Mouse (Mus musculus): ENCODE results near the gene Abcc8. TPM values are rescaled to one million over a fixed set of nuclear protein-coding genes. Genes with fewer than 3 reads are reported as not detected.
A peak's percentile ranks its signal among the peaks of the same experiment; 100 is the strongest.

Abcc8 gene
- polyA plus RNA-seq, 1 experiment from 2014 or later, result 32.3 TPM

- ATAC-seq (replicated peaks; ENCODE audit: extremely low read depth, insufficient read depth, low FRiP score), result no peak
- no peak overlapping the region for H3K4me3 ChIP-seq (ENCODE audit: low read length)
- no peak overlapping the region for H3K27ac ChIP-seq (ENCODE audit: low read length)
- H3K4me1 ChIP-seq (ENCODE audit: control insufficient read depth, insufficient read depth, low read length), result no peaks in the 10 kb centered on the region
- no peak overlapping the region for H3K9ac ChIP-seq (ENCODE audit: low read length)
- no peaks in the 10 kb centered on the region for H3K36me3 ChIP-seq (ENCODE audit: control insufficient read depth, insufficient read depth)
- 79% methylated on average over 8 of the region's 8 CpGs for WGBS
- H3K9me3 ChIP-seq (replicated peaks; ENCODE audit: control insufficient read depth, low read length), result no peaks in the 10 kb centered on the region
- no peaks in the 10 kb centered on the region for H3K27me3 ChIP-seq (ENCODE audit: control insufficient read depth, insufficient read depth, low read length)
- H3K4me2 ChIP-seq (ENCODE audit: low read depth, low read length), result no peak overlapping the region
These were observed 35.8 kb downstream of the Abcc8 start for GRCm38 (mm10) chr7:46144061-46144460.

GRCm38 (mm10) chr7:46138329-46138930, 41.4 kb downstream of the Abcc8 start:
- Histone ChIP-seq H3K27me3 (ENCODE audit: control insufficient read depth, insufficient read depth, low read length) (no peaks in the 10 kb centered on the region), H3K4me3 (ENCODE audit: low read length) (no peak overlapping the region), H3K9ac (ENCODE audit: low read length) (no peak overlapping the region), H3K36me3 (ENCODE audit: control insufficient read depth, insufficient read depth) (no peaks in the 10 kb centered on the region), H3K4me1 (ENCODE audit: control insufficient read depth, insufficient read depth, low read length) (peaks cover 8% of the 10 kb centered on the region; the same call in 1 of the 2 replicates), H3K27ac (ENCODE audit: low read length) (no peak overlapping the region), H3K4me2 (ENCODE audit: low read depth, low read length) (no peak overlapping the region), H3K9me3 (replicated peaks; ENCODE audit: control insufficient read depth, low read length) (no peaks in the 10 kb centered on the region)
- no peak for ATAC-seq (replicated peaks; ENCODE audit: extremely low read depth, insufficient read depth, low FRiP score)
- WGBS, result 51% methylated on average over 7 of the region's 7 CpGs

- H3K36me3 ChIP-seq (ENCODE audit: control insufficient read depth, insufficient read depth), result no peaks in the 10 kb centered on the region
- H3K4me3 ChIP-seq (ENCODE audit: low read length), result no peak overlapping the region
- ATAC-seq (replicated peaks; ENCODE audit: extremely low read depth, insufficient read depth, low FRiP score), result peak; percentile 69; the same call in 1 of the 2 replicates
- peaks cover 8% of the 10 kb centered on the region; the same call in 1 of the 2 replicates for H3K4me1 ChIP-seq (ENCODE audit: control insufficient read depth, insufficient read depth, low read length)
- no peak overlapping the region for H3K9ac ChIP-seq (ENCODE audit: low read length)
- 11% methylated on average over 7 of the region's 7 CpGs for WGBS
- H3K27me3 ChIP-seq (ENCODE audit: control insufficient read depth, insufficient read depth, low read length), result no peaks in the 10 kb centered on the region
- H3K9me3 ChIP-seq (replicated peaks; ENCODE audit: control insufficient read depth, low read length), result no peaks in the 10 kb centered on the region
- 0 out of 2 replicates have a peak overlapping the region, but pooled peaks have one; percentile 23 for H3K4me2 ChIP-seq (ENCODE audit: low read depth, low read length)
- no peak overlapping the region for H3K27ac ChIP-seq (ENCODE audit: low read length)
These were observed 46.0 kb downstream of the Abcc8 start for GRCm38 (mm10) chr7:46133858-46134257.

DNA sequence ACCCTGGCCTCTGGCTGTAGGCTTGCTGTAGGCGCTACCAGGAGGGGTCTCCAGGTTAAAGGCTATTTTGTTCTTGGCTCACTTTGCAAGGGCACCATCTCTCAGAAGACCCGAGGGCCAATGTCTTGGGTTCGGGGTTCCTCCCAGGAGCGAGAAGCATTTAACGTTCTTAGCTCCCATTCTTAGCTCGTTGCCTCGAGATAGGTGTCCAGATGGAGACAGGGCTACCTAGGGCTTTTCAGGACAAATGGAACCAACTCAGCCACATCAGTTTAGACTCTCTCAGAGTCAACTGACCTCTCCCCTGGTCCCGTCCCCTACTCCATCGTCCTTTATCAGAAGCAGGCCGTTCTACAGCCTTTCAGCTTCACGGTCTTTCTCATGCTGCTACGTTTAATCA, 47.6 kb downstream of the Abcc8 start:
- 82% methylated on average over 12 of the region's 12 CpGs for WGBS
- H3K4me3 ChIP-seq (ENCODE audit: low read length), result no peak overlapping the region
- no peaks in the 10 kb centered on the region for H3K27me3 ChIP-seq (ENCODE audit: control insufficient read depth, insufficient read depth, low read length)
- H3K9me3 ChIP-seq (replicated peaks; ENCODE audit: control insufficient read depth, low read length), result no peaks in the 10 kb centered on the region
- no peaks in the 10 kb centered on the region for H3K36me3 ChIP-seq (ENCODE audit: control insufficient read depth, insufficient read depth)
- no peak overlapping the region for H3K27ac ChIP-seq (ENCODE audit: low read length)
- no peak overlapping the region for H3K9ac ChIP-seq (ENCODE audit: low read length)
- no peak for ATAC-seq (replicated peaks; ENCODE audit: extremely low read depth, insufficient read depth, low FRiP score)
- H3K4me2 ChIP-seq (ENCODE audit: low read depth, low read length), result no peak overlapping the region
- H3K4me1 ChIP-seq (ENCODE audit: control insufficient read depth, insufficient read depth, low read length), result peaks cover 8% of the 10 kb centered on the region; the same call in 1 of the 2 replicates

DNA sequence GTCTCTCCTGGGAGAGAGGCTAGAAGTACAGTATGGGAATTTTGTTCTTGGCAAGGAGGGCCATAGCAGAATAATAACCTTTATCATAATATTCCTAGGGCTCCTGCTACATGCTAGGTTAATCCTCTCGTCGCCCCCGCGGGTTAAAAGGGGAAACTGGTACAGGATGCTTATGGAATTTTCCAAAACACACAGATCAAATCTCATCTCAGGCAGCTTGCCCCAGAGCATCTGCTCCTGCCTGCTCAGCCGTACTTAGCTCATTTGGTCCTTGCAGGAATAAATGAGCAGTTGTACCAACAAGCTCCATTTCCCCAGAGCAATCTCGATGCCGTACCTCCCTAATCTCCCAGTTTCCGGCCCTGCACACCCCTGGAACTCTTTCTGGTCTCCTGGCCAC, 48.0 kb downstream of the Abcc8 start:
- Histone ChIP-seq H3K9ac (ENCODE audit: low read length) (no peak overlapping the region), H3K27me3 (ENCODE audit: control insufficient read depth, insufficient read depth, low read length) (no peaks in the 10 kb centered on the region), H3K36me3 (ENCODE audit: control insufficient read depth, insufficient read depth) (no peaks in the 10 kb centered on the region), H3K9me3 (replicated peaks; ENCODE audit: control insufficient read depth, low read length) (no peaks in the 10 kb centered on the region), H3K4me3 (ENCODE audit: low read length) (no peak overlapping the region), H3K4me1 (ENCODE audit: control insufficient read depth, insufficient read depth, low read length) (peaks cover 8% of the 10 kb centered on the region; the same call in 1 of the 2 replicates), H3K27ac (ENCODE audit: low read length) (no peak overlapping the region), H3K4me2 (ENCODE audit: low read depth, low read length) (no peak overlapping the region)
- no peak for ATAC-seq (replicated peaks; ENCODE audit: extremely low read depth, insufficient read depth, low FRiP score)
- WGBS, result 65% methylated on average over 8 of the region's 8 CpGs

DNA sequence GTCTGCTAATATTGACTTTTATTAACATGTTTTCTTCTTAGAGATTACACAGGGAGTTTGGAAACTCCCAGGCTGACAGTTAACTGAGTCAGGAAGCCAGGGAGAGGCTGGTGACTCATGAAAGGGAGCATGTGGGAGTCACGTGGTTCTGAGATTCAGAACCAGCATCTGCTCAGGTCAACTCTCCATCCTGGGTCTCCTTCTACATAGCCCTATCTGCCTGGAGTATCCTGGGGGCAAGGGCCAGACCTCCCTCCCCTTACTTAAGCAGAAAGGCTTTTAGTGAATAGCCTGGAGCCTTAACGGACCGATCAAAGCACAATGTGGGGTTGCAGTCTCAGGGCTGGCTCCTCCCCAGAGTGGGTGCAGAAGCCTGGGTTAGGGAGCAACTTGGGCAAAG, 48.6 kb downstream of the Abcc8 start:
- Histone ChIP-seq H3K27me3 (ENCODE audit: control insufficient read depth, insufficient read depth, low read length) (no peaks in the 10 kb centered on the region), H3K36me3 (ENCODE audit: control insufficient read depth, insufficient read depth) (no peaks in the 10 kb centered on the region), H3K27ac (ENCODE audit: low read length) (no peak overlapping the region), H3K4me2 (ENCODE audit: low read depth, low read length) (no peak overlapping the region), H3K9ac (ENCODE audit: low read length) (no peak overlapping the region), H3K9me3 (replicated peaks; ENCODE audit: control insufficient read depth, low read length) (no peaks in the 10 kb centered on the region), H3K4me1 (ENCODE audit: control insufficient read depth, insufficient read depth, low read length) (peaks cover 8% of the 10 kb centered on the region; the same call in 1 of the 2 replicates), H3K4me3 (ENCODE audit: low read length) (no peak overlapping the region)
- WGBS, result 37% methylated on average over 3 of the region's 3 CpGs
- no peak for ATAC-seq (replicated peaks; ENCODE audit: extremely low read depth, insufficient read depth, low FRiP score)

DNA sequence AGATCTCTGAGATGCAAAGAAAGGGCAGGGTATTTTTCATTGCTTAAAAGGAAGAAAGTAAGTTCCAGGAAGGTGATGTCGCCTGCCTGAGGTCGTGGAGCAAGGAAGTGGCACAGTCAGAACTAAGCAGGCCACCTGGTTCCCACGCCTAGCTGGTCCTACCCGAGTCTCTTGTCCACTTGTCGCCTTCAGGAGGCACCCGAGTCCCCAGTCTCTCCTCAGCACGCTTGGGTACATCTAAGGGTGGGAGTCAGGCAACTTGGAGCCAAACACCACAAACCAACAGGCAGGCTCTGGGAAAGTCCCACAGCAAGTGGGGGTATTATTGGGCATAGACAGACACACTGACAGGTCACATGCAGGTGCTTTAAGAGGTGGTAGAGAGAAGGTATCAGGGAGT, 49.1 kb downstream of the Abcc8 start:
- Histone ChIP-seq H3K36me3 (ENCODE audit: control insufficient read depth, insufficient read depth) (no peaks in the 10 kb centered on the region), H3K4me3 (ENCODE audit: low read length) (no peak overlapping the region), H3K27ac (ENCODE audit: low read length) (no peak overlapping the region), H3K9ac (ENCODE audit: low read length) (no peak overlapping the region), H3K4me2 (ENCODE audit: low read depth, low read length) (no peak overlapping the region), H3K27me3 (ENCODE audit: control insufficient read depth, insufficient read depth, low read length) (no peaks in the 10 kb centered on the region), H3K9me3 (replicated peaks; ENCODE audit: control insufficient read depth, low read length) (no peaks in the 10 kb centered on the region), H3K4me1 (ENCODE audit: control insufficient read depth, insufficient read depth, low read length) (peaks cover 8% of the 10 kb centered on the region)
- no peak for ATAC-seq (replicated peaks; ENCODE audit: extremely low read depth, insufficient read depth, low FRiP score)
- 55% methylated on average over 7 of the region's 7 CpGs for WGBS

DNA sequence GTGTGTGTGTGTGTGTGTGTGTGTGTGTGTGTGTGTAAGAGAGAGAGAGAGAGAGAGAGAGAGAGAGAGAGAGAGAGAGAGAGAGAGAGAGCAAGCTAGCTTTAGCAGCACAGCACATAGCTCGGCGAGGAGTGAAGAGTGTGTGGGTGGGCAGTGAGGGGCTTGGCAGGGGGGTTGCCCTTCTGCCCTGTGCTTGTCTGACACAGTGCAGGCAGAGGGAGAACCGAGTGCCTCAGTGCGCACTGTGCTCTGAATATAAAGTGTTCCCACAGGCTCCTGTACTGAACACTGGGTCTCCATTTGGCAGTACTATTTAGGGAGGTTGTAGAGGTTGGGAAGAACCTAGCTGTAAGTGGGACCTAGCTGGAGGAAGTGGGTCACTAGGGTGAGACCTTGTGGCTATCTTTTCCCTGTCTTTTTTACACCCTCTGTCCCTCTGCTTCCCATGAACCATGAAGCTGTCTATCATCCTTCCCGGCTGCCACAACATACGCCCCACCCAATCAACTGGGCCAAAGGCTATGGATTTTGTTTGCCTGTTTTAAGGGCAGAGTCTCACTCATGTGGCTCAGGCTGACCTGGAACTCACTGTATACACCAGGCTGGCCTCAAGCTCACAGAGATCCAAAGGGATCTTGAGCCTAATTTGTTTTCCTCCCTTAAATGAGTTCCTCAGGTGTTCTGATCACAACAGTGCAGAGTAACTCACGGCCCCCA, 50.2 kb downstream of the Abcc8 start:
- WGBS, result 51% methylated on average over 7 of the region's 7 CpGs
- no peak overlapping the region for H3K4me3 ChIP-seq (ENCODE audit: low read length)
- H3K36me3 ChIP-seq (ENCODE audit: control insufficient read depth, insufficient read depth), result no peaks in the 10 kb centered on the region
- H3K27ac ChIP-seq (ENCODE audit: low read length), result no peak overlapping the region
- H3K9ac ChIP-seq (ENCODE audit: low read length), result no peak overlapping the region
- ATAC-seq (replicated peaks; ENCODE audit: extremely low read depth, insufficient read depth, low FRiP score), result no peak
- H3K9me3 ChIP-seq (replicated peaks; ENCODE audit: control insufficient read depth, low read length), result no peaks in the 10 kb centered on the region
- H3K4me2 ChIP-seq (ENCODE audit: low read depth, low read length), result no peak overlapping the region
- peaks cover 17% of the 10 kb centered on the region for H3K4me1 ChIP-seq (ENCODE audit: control insufficient read depth, insufficient read depth, low read length)
- no peaks in the 10 kb centered on the region for H3K27me3 ChIP-seq (ENCODE audit: control insufficient read depth, insufficient read depth, low read length)

GRCm38 (mm10) chr7:46128196-46128595, 51.6 kb downstream of the Abcc8 start:
- Histone ChIP-seq H3K9me3 (replicated peaks; ENCODE audit: control insufficient read depth, low read length) (no peaks in the 10 kb centered on the region), H3K4me1 (ENCODE audit: control insufficient read depth, insufficient read depth, low read length) (peaks cover 14% of the 10 kb centered on the region), H3K4me2 (ENCODE audit: low read depth, low read length) (no peak overlapping the region), H3K27ac (ENCODE audit: low read length) (no peak overlapping the region), H3K9ac (ENCODE audit: low read length) (no peak overlapping the region), H3K27me3 (ENCODE audit: control insufficient read depth, insufficient read depth, low read length) (no peaks in the 10 kb centered on the region), H3K4me3 (ENCODE audit: low read length) (no peak overlapping the region), H3K36me3 (ENCODE audit: control insufficient read depth, insufficient read depth) (no peaks in the 10 kb centered on the region)
- no peak for ATAC-seq (replicated peaks; ENCODE audit: extremely low read depth, insufficient read depth, low FRiP score)
- WGBS, result 67% methylated on average over 7 of the region's 7 CpGs

All from heart, embryonic 16.5 days (tissue).